Mouse (Mus musculus): ENCODE measurements at regions not wholly inside any gene's neighbourhood (a gene's known extent, or its start where the extent isn't known, plus 50 kb on each side); places are given as distances from the start of the nearest gene placed in this dataset.

DNA sequence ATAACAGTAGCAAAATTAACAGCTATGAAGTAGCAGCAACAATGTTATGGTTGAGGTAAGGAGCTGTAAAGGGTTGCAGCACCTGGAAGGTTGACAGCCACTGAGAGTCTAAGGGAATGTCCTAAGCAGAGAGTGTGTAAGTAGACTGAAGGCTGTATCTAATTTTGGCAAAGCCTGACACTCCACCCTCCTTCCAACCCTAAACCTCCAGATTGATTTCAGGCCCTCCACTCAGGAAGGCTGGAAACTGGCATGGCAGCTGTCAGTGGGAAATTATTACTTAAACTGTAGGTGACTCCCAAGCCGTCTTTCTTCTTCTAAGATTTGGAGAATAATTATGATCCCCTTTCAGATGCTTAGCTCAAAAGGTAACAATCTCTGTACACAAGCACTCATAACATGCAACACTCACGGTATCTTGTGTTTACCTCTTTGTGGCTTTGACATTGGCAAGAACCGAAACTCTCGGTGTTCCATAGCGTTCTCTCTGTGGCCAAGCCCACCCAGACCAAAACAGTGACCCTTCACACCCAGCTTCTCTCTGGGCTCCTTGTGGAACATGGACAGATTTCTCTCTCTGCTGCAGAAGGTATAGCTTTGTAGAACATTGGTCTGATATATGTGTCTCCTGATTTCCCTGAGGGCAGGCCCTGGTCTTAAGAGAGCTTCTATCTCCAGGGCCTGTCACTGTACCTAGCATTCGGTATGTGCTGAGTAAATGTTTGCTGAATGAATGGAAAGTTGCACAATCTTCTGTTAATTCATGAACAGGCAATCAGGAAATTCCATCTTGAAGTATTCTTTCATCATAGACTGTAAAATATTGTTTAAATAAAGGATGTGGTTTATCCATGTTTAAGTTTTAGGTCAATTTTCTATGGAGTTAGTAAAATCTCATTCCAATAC is 102.0 kb upstream of the Gm15217 start:
- Histone ChIP-seq H3K79me2 (ENCODE audit: control insufficient read depth, insufficient read depth) (no peaks in the 10 kb centered on the region), H3K79me3 (ENCODE audit: low read depth) (no peaks in the 10 kb centered on the region)

DNA sequence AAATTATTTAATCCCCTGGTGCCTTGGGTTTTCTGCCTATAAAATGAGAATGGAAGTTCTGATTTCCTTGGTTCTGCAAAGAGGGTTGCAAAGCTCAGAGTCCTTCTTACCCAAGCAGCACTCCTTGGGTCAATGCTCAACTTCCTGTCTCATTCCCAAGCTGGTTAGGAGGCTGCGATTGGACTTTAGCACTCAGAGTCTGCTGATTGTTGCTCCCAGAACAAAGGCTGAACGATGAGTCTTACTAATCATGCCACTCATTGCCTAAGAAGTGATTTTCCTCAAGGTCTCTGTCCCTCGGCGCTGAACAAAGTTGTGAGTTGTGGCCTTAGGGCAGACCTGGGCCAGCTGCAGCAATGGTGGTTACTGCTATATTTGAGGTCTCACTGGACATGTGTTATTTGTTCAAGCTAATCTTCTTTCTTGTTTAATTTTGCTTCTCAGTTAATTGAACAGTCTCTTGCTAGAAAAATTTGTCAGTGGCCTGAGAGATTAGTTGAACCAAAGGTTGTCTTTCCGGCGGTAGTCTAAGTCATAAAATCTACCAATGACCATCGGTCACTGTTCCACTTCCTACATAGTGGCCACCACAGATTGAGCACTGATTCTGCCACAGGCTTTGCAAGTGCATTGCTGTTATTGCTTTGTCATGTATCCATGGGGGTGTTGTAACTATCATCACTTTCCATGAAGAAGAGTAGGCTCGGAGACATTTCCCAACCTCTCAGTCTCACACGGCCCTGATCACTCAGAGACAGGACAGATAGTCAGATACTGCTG is 101.2 kb upstream of the Gm15217 start:
- H3K79me3 ChIP-seq (ENCODE audit: low read depth), result no peaks in the 10 kb centered on the region
- H3K4me3 ChIP-seq (ENCODE audit: insufficient read depth, poor library complexity, severe bottlenecking), result no peak overlapping the region
- no peaks in the 10 kb centered on the region for H3K79me2 ChIP-seq (ENCODE audit: control insufficient read depth, insufficient read depth)
- no peaks in the 10 kb centered on the region for H3K27me3 ChIP-seq (ENCODE audit: control insufficient read depth, insufficient read depth, insufficient read length)
- H3ac ChIP-seq (ENCODE audit: control insufficient read depth, insufficient read length, low read depth), result no peak overlapping the region
- H3K36me3 ChIP-seq (ENCODE audit: control insufficient read depth, insufficient read depth), result no peaks in the 10 kb centered on the region
- TF ChIP-seq MAX (IDR thresholded peaks at IDR 0.05) (no peak), MYOG (IDR thresholded peaks at IDR 0.05; ENCODE audit: control insufficient read depth, extremely low read depth, insufficient read length) (no peak), CTCF (IDR thresholded peaks at IDR 0.05; ENCODE audit: control insufficient read depth, insufficient read depth, insufficient read length) (no peak), USF1 (IDR thresholded peaks at IDR 0.05; ENCODE audit: low read depth) (no peak), FOSL1 (IDR thresholded peaks at IDR 0.05; ENCODE audit: insufficient read depth, low read length, poor library complexity, severe bottlenecking) (no peak), MYOD1 (IDR thresholded peaks at IDR 0.05; ENCODE audit: control insufficient read depth, insufficient read length, low read depth) (no peak), CEBPB (IDR thresholded peaks at IDR 0.05; ENCODE audit: low read depth) (no peak)

More for the DNA sequence above, 102.0 kb upstream of the Gm15217 start:
- Histone ChIP-seq H3K36me3 (ENCODE audit: control insufficient read depth, insufficient read depth) (no peaks in the 10 kb centered on the region), H3ac (ENCODE audit: control insufficient read depth, insufficient read length, low read depth) (no peak overlapping the region), H3K4me3 (ENCODE audit: insufficient read depth, poor library complexity, severe bottlenecking) (no peak overlapping the region), H3K27me3 (ENCODE audit: control insufficient read depth, insufficient read depth, insufficient read length) (no peaks in the 10 kb centered on the region)
- TF ChIP-seq CTCF (IDR thresholded peaks at IDR 0.05; ENCODE audit: control insufficient read depth, insufficient read depth, insufficient read length) (no peak), MYOG (IDR thresholded peaks at IDR 0.05; ENCODE audit: control insufficient read depth, extremely low read depth, insufficient read length) (no peak), MYOD1 (IDR thresholded peaks at IDR 0.05; ENCODE audit: control insufficient read depth, insufficient read length, low read depth) (no peak), MAX (IDR thresholded peaks at IDR 0.05) (no peak), USF1 (IDR thresholded peaks at IDR 0.05; ENCODE audit: low read depth) (no peak), CEBPB (IDR thresholded peaks at IDR 0.05; ENCODE audit: low read depth) (no peak), FOSL1 (IDR thresholded peaks at IDR 0.05; ENCODE audit: insufficient read depth, low read length, poor library complexity, severe bottlenecking) (no peak)

- no peaks in the 10 kb centered on the region for H3K27me3 ChIP-seq (ENCODE audit: control insufficient read depth, insufficient read depth, insufficient read length)
- no peak overlapping the region for H3K4me3 ChIP-seq (ENCODE audit: insufficient read depth, poor library complexity, severe bottlenecking)
- TF ChIP-seq MAX (IDR thresholded peaks at IDR 0.05), result no peak
- no peak for TF ChIP-seq MYOD1 (IDR thresholded peaks at IDR 0.05; ENCODE audit: control insufficient read depth, insufficient read length, low read depth)
- TF ChIP-seq MYOG (IDR thresholded peaks at IDR 0.05; ENCODE audit: control insufficient read depth, extremely low read depth, insufficient read length), result no peak
- no peak for TF ChIP-seq USF1 (IDR thresholded peaks at IDR 0.05; ENCODE audit: low read depth)
- no peak for TF ChIP-seq FOSL1 (IDR thresholded peaks at IDR 0.05; ENCODE audit: insufficient read depth, low read length, poor library complexity, severe bottlenecking)
- no peak for TF ChIP-seq CTCF (IDR thresholded peaks at IDR 0.05; ENCODE audit: control insufficient read depth, insufficient read depth, insufficient read length)
- TF ChIP-seq CEBPB (IDR thresholded peaks at IDR 0.05; ENCODE audit: low read depth), result no peak
- no peaks in the 10 kb centered on the region for H3K36me3 ChIP-seq (ENCODE audit: control insufficient read depth, insufficient read depth)
- H3ac ChIP-seq (ENCODE audit: control insufficient read depth, insufficient read length, low read depth), result no peak overlapping the region
- no peaks in the 10 kb centered on the region for H3K79me2 ChIP-seq (ENCODE audit: control insufficient read depth, insufficient read depth)
- no peaks in the 10 kb centered on the region for H3K79me3 ChIP-seq (ENCODE audit: low read depth)
Observed at GRCm38 (mm10) chr14:46292398-46292797, 86.8 kb upstream of the Gm15217 start.

GRCm38 (mm10) chr14:46296275-46296674 is 82.9 kb upstream of the Gm15217 start:
- Histone ChIP-seq H3ac (ENCODE audit: control insufficient read depth, insufficient read length, low read depth) (no peak overlapping the region), H3K79me3 (ENCODE audit: low read depth) (no peaks in the 10 kb centered on the region), H3K36me3 (ENCODE audit: control insufficient read depth, insufficient read depth) (no peaks in the 10 kb centered on the region), H3K4me3 (ENCODE audit: insufficient read depth, poor library complexity, severe bottlenecking) (no peak overlapping the region), H3K79me2 (ENCODE audit: control insufficient read depth, insufficient read depth) (no peaks in the 10 kb centered on the region), H3K27me3 (ENCODE audit: control insufficient read depth, insufficient read depth, insufficient read length) (no peaks in the 10 kb centered on the region)
- TF ChIP-seq MYOG (IDR thresholded peaks at IDR 0.05; ENCODE audit: control insufficient read depth, extremely low read depth, insufficient read length) (no peak), CTCF (IDR thresholded peaks at IDR 0.05; ENCODE audit: control insufficient read depth, insufficient read depth, insufficient read length) (no peak), MAX (IDR thresholded peaks at IDR 0.05) (no peak), MYOD1 (IDR thresholded peaks at IDR 0.05; ENCODE audit: control insufficient read depth, insufficient read length, low read depth) (no peak), CEBPB (IDR thresholded peaks at IDR 0.05; ENCODE audit: low read depth) (no peak), USF1 (IDR thresholded peaks at IDR 0.05; ENCODE audit: low read depth) (no peak), FOSL1 (IDR thresholded peaks at IDR 0.05; ENCODE audit: insufficient read depth, low read length, poor library complexity, severe bottlenecking) (no peak)

- Histone ChIP-seq H3K79me3 (ENCODE audit: low read depth) (no peaks in the 10 kb centered on the region), H3ac (ENCODE audit: control insufficient read depth, insufficient read length, low read depth) (no peak overlapping the region), H3K79me2 (ENCODE audit: control insufficient read depth, insufficient read depth) (no peaks in the 10 kb centered on the region), H3K4me3 (ENCODE audit: insufficient read depth, poor library complexity, severe bottlenecking) (no peak overlapping the region), H3K27me3 (ENCODE audit: control insufficient read depth, insufficient read depth, insufficient read length) (no peaks in the 10 kb centered on the region), H3K36me3 (ENCODE audit: control insufficient read depth, insufficient read depth) (no peaks in the 10 kb centered on the region)
- TF ChIP-seq USF1 (IDR thresholded peaks at IDR 0.05; ENCODE audit: low read depth) (no peak), FOSL1 (IDR thresholded peaks at IDR 0.05; ENCODE audit: insufficient read depth, low read length, poor library complexity, severe bottlenecking) (no peak), MYOD1 (IDR thresholded peaks at IDR 0.05; ENCODE audit: control insufficient read depth, insufficient read length, low read depth) (no peak), CEBPB (IDR thresholded peaks at IDR 0.05; ENCODE audit: low read depth) (no peak), MAX (IDR thresholded peaks at IDR 0.05) (no peak), CTCF (IDR thresholded peaks at IDR 0.05; ENCODE audit: control insufficient read depth, insufficient read depth, insufficient read length) (no peak), MYOG (IDR thresholded peaks at IDR 0.05; ENCODE audit: control insufficient read depth, extremely low read depth, insufficient read length) (no peak)
Observed at GRCm38 (mm10) chr14:46300546-46300945, 78.7 kb upstream of the Gm15217 start.
